Mouse (Mus musculus): ENCODE results near the gene Pgm2.
A peak's percentile ranks its signal among the peaks of the same experiment; 100 is the strongest.

Gene Pgm2

DNA sequence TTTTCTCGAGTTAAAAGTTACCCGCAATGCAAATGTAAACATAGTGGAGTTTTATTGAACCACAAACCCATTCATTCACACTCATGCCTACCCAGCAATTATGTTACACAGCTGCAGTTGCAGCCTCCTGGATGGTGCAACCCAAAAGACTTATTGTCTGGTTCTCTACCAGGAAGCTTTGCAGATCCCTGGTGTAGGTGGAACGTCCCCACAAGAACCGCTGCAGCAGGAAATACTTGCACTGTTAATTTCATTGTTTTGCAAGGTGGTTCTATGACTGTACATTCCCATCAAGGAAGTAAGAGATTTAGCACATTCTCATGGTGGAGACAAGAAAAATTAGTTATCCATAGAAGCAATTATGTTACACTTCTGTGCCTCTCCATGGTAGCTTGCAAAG, 15.4 kb upstream of the Pgm2 start:
- DNase-seq, result no peak

GRCm38 (mm10) chr5:64078740-64079461, 13.8 kb upstream of the Pgm2 start:
- no peak for DNase-seq

DNA sequence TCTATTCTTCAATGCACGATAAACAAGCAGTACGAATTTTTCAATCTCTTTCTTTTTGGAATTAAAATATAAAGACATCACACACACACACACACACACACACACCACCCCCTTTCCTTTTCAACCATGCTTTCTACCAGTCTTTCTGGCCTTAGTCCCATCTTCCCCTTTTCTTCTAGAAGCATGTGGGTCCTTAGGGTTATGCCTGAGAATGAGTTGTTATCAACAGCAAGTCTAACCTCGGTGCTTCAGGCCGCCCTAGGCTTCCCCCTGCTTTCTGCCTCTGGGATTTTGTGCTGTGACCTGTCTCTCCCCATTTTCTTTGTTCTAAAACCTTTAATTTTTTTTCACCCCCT, 13.3 kb upstream of the Pgm2 start:
- no peak for DNase-seq

- DNase-seq, result no peak
Measured at GRCm38 (mm10) chr5:64083447-64084359, 9.0 kb upstream of the Pgm2 start.

DNA sequence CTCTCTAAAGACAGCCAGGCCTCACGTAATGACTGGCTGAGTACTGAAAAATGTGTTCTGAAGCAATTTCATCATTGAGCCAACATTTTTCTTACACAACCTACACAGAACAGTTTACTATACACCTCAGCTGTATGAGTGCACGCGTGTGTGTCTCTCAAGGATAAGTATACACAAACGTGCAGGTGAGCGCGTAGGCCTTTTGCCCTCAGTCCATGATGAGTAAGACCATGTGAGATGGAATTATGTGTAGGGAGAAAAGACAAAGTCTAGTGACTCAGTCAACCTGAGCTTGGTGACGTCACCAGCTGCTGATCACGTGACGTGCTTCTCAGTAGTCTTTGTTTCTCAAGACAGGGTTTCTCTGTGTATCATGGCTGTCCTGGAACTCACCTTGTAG, 7.3 kb upstream of the Pgm2 start:
- DNase-seq, result no peak

GRCm38 (mm10) chr5:64088740-64089139, 4.0 kb upstream of the Pgm2 start:
- DNase-seq, result no peak

DNA sequence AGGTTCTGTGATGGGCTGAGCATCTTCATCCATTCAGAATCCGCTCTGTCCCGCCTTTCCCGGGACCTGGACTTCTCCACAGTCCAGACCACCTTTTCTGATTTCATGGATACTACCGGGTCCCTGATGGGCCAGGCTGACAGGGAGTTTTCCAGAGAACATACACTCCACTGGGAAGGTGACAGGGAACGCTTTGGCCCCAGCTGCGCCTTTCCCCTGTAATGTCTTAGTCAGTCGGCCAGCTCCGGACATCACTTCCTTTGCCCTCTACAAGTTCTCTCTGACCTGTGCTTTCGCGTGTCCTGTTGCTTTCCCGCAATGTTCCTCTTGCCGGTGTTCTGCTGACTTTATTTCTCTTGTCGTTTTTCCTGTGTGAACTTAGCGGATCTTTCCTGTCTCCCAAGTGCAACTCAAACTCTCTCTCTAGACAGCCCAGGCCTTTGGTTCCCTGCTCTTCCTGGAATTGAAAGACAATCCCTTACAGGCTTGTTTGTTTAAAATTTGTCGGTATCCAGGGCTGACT, 660 bp downstream of the Pgm2 start:
- DNase-seq, result peak in 1 of 2 experiments; percentile 29

DNA sequence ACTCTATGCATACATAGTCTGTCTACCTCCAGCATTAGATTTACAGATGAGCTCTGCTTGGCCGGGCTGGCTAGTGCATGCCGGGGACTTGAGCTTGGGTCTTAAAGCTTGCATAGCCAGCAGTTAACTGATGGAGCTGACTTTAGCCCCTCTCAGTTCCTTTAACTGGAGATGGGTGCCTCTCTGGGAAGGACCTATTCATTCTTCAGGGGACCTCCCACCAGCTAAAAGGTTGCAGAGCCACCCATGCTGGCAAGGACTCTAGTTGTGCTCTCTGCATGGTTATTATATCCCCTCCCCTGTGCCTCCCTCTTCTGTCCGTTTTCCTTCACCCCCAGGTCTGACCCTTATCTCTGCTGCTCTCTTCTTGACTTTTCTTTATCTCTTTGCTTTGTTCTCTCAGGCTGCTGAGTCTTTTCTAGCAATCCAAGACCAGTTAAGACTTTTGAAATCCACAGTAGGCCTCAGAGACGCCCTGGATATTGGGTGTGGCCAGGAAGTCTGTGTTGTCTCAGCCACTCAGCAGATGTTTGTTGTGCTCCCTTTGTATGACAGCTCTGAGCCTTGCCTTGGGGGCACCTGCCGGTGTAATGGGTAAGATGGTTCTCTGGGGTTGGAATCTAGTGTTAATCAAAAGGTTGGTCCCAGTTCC, 2.7 kb downstream of the Pgm2 start:
- no peak for DNase-seq

GRCm38 (mm10) chr5:64101993-64102716, 9.4 kb downstream of the Pgm2 start:
- DNase-seq, result no peak

DNA sequence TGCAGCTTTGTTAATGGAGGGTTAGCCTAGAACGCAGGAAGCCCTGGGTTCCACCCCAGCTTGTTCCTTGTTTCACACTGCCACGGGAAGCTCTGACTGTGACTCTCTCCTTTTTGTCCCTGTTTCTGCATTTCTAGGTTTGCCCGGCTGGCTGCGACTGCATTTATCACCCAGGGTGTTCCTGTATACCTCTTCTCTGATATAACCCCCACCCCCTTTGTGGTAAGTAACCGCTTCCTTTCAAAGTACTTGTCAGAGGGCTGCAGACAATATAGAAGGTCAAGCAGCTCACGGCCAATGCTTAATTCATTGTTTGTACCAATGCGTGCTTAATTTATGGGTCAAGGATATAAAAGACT, 9.9 kb downstream of the Pgm2 start:
- DNase-seq, result no peak

DNA sequence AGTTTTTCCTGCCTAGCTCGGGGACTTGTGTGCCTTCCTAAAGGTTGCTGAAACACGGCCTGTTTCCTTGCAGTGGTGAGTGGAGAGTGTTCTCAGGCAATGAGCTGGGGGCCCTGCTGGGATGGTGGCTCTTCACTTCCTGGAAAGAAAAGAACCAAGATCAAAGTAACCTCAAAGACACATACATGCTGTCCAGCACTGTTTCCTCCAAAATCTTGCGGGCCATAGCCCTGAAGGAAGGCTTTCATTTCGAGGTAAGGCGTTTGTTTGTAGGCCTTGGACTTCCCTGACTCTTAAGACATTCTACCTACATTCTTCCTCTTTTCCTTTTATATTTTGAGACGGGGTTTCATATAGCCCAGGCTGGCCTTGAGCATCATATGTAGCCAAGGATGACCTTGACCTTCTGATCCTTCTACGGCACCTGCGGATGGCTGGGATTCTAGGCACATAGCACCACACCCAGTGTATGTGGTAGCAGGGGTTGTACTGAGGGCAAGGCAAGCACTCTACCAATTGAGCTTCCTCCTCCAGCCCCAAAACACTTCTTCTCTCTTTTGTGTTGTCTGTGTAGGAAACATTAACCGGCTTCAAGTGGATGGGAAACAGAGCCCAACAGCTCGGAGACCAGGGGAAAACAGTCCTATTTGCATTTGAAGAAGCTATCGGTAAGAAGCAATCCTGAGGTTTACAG, 15.0 kb downstream of the Pgm2 start:
- no peak for DNase-seq

GRCm38 (mm10) chr5:64109217-64109616, 16.5 kb downstream of the Pgm2 start:
- peak in 1 of 2 experiments; percentile 22 for DNase-seq

DNA sequence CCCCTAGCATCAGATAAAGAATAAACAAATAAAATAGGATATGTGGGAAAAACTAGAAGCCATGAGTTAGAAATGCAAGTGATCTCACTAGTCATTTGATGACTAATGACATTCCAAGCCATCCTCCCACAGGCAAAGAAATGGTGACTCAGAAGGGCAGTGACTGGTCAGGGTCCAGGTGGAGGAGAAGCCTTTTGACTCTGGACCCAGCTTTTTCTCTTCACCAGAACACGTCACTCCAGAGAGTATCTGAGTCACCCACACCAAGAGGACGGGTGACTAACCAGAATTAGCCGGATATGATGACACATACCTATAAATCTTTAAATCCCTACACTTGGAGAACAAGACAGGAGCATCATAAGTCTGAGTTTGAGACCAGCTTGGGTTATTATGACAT, 19.6 kb downstream of the Pgm2 start:
- peak; percentile 33 to 46 for DNase-seq

DNA sequence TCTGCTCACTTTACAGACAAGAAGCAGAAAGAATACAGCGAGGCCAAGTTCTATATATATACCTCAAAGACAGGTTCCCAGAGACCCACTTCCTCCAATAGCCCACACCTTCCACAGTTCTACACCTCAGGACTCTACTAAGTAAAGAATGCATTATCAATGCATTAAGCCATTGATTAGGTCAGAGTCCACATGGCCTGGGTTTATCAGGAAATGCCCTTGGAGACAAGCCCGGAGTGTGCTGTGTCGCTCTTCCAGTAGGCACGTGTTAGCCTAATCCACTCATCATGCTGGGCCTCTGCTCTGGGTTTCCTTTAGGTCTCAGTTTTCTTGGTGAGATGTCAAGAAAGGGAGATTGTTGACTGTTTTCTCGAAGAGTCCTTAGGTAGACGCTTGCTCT, 21.5 kb downstream of the Pgm2 start:
- no peak for DNase-seq

DNA sequence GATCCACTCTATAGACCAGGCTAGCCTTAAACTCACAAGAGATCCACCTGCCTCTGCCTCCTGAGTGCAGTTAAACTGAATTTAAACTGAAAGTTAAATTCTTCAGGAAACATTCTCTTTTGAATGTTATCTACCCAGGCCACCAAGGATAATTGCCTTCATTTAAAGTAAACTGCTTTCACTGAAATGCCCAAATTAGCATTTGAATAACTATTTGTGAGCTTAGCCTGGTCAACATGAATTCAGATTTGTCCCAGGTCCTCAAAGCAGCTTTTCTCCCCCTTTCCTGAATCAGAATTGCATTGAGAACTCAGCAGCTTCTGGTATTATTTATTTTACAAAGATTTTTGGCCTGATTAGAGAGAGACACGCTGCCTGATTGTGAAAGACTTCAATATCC, 24.4 kb downstream of the Pgm2 start:
- no peak for DNase-seq

- DNase-seq, result peak in 1 of 2 experiments; percentile 5
Measured at GRCm38 (mm10) chr5:64125783-64126182, 33.0 kb downstream of the Pgm2 start.

- no peak for DNase-seq
Measured at GRCm38 (mm10) chr5:64131550-64131949, 38.8 kb downstream of the Pgm2 start.

- no peak for DNase-seq
Measured at GRCm38 (mm10) chr5:64133901-64134300, 41.2 kb downstream of the Pgm2 start.

DNA sequence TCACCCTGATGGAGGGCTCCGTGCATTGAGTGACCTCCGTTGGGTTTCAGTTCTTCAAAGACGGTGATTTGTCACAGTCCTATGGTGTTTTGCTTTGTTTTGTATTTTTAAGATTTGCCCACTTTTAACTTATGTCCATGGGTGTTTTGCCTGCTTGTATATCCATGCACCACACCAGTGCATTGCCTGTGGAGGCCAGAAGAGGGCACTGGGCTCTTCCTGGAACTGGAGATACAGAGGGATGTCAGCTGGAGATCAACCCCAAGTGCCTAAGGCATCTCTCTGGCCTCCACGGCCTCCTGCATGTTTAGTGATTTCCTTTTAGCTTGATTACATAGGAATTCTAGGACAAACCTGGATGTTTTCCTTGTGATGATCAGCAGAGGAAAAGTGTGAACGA, 43.6 kb downstream of the Pgm2 start:
- peak in 1 of 2 experiments; percentile 21 for DNase-seq

- no peak for DNase-seq
Measured at GRCm38 (mm10) chr5:64140202-64140601, 47.5 kb downstream of the Pgm2 start.

- no peak for DNase-seq
Measured at GRCm38 (mm10) chr5:64144315-64144714, 51.6 kb downstream of the Pgm2 start.

DNA sequence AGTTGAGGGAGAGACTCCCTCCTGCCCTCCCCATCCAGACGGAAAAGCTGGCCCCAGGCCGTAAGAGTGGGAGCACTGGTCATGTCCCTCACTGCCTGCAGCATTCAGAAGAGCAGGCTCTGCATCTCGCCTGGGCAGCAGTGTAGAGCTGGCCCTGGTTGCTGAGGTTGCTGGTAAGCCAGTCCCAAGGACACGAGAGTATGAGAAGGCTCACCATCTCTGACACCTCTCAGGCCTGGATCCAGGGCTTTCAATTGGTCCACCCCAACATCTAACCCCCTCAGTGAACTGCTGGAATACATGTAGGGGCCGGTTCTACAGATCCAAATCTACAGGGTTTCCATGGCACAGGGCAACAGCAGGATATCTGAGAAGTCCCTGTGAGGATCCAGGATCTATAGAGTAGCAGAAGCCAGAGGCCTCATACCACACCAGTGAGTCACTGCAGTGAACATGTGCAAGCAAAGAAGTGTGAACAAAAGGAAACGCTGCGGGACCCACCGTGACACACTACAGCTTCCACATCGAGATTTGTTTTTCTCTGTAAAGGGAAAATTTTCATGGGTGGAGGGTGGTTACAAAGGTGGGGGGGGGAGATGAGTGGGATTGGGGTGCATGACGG, 53.7 kb downstream of the Pgm2 start:
- no peak for DNase-seq
